Mouse (Mus musculus): ENCODE measurements around the gene Arid4b. TPM values are rescaled to one million over a fixed set of nuclear protein-coding genes. Genes with fewer than 3 reads are reported as not detected.

The Arid4b gene
- total RNA-seq, 4 experiments from 2014 or later, result 10.4 to 12.8 (median 11.6) TPM

DNA sequence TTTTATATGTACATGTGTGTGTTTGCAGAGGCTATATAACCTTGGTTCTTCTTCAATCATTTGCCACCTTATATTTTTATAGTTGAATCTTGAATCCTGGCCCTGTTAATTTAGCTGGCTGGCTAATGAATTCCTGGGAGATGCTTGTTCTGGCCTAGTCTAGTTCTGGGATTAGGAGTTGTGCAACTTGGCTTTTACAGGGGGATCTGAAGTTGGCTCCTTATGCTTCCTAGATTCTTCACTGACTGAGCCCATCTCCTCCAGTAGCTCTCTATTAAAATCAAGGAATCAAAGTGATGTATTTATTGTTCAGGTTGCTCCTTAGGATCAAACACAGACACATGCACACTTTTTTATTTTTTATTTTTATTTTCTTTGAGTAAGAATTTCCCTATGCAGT lies 3.5 kb upstream of the Arid4b start:
- DNase-seq (ENCODE audit: low spot score in 2 of 2), result no peak

- no peak for DNase-seq (ENCODE audit: low spot score in 2 of 2)
Observed at GRCm38 (mm10) chr13:14062209-14063012, 621 bp upstream of the Arid4b start.

- DNase-seq (ENCODE audit: low spot score in 2 of 2), result no peak
Observed at GRCm38 (mm10) chr13:14063942-14064271, 875 bp downstream of the Arid4b start.

GRCm38 (mm10) chr13:14064341-14065027 lies 1.5 kb downstream of the Arid4b start:
- DNase-seq (ENCODE audit: low spot score in 2 of 2), result peak in 1 of 2 experiments; percentile 8

GRCm38 (mm10) chr13:14065028-14065380 lies 2.0 kb downstream of the Arid4b start:
- DNase-seq (ENCODE audit: low spot score in 2 of 2), result no peak

GRCm38 (mm10) chr13:14065701-14066100 lies 2.7 kb downstream of the Arid4b start:
- DNase-seq (ENCODE audit: low spot score in 2 of 2), result no peak

GRCm38 (mm10) chr13:14068035-14068434 lies 5.0 kb downstream of the Arid4b start:
- DNase-seq (ENCODE audit: low spot score in 2 of 2), result no peak

- DNase-seq (ENCODE audit: low spot score in 2 of 2), result no peak
Observed at GRCm38 (mm10) chr13:14069291-14069690, 6.3 kb downstream of the Arid4b start.

GRCm38 (mm10) chr13:14074371-14074770 lies 11.3 kb downstream of the Arid4b start:
- DNase-seq (ENCODE audit: low spot score in 2 of 2), result no peak

DNA sequence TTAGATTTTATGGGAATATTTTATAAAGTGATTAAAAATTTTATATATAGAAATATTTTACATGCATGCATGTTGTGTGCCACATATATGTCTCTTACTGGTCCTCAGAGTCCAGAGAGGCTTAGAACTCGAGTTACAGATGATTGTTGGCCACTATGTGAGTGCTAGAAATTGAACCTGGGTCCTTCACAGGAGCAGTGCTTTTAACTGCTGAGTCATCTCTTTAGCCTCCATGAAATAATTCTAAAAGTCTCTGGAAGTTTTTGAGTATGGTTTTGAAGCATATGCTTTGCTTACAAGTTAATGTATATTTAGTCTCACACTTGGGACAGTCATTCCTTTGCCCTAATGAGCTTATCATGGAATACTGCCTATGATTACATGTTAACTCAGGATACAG lies 12.3 kb downstream of the Arid4b start:
- DNase-seq (ENCODE audit: low spot score in 2 of 2), result no peak

DNA sequence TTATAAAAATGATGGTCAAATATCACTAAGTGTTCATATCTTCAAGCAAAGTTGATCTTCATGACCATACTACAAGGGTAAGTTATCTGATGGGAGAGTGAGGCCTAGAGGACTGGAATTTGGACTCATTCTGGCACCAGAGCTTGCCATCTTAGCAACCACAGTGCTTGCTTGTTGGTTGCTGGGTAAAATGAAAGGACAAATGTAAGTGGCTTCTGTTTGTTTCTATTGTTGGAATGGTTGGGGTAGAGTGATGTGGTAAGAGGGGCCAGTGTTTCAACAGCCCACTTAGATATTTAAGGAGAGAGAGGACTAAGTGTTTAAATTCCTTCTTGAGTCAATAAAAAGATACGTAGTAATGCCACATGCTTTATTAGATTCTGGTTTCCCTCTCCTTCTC lies 25.6 kb downstream of the Arid4b start:
- DNase-seq (ENCODE audit: low spot score in 2 of 2), result no peak

DNA sequence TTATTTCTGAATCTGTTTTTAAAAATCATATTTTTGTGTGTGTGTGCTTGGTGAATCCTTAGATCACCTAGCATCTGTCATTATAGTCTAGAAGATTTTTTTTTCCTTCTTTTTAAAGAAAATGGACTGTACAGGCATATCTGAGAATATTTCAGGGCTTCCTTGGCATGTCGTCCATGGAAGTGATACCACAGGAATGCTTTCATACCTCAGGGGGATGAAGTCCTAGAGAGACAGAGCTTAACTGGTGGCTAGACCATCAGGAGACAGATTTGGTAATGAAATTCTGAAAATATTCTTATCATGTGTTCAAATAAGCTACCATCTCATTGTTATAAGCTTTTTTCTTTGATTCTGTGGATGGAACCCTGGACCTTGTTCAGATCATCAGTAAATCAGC lies 40.0 kb downstream of the Arid4b start:
- DNase-seq (ENCODE audit: low spot score in 2 of 2), result no peak

DNA sequence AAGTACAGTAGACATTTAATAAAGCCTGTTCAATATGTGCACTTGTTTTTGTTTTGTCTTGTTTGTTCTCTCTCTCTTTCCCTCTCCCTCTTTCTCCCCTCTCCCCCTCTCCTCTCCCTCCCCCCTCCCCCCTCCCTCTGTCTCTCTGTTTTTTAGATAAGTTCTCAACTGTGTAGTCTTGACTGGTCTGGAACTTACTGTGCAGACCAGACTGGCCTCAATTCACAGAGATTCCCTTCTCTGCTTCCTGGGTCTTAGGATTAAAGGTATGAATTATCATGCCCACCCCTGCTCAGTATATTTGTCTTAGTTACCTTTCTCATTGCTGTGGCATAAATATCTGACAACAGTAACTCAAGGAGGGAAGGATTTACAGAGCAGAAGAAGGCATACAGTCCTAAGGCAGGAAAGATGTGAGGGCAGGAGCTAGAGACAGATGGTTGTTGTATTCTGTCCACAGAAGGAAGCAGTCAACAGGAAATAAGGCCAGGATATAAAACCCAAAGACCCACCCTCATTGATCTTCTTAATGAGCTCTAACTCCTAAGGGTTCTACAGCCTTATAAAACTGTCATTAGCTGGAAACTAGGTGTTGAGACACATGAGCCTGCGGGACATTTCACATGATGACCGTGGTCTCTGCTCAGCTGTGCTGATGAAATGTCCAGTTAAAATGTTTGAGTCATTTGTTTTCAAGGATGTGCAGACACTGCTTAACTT lies 47.3 kb downstream of the Arid4b start:
- DNase-seq (ENCODE audit: low spot score in 2 of 2), result no peak

GRCm38 (mm10) chr13:14111146-14111545 lies 48.1 kb downstream of the Arid4b start:
- DNase-seq (ENCODE audit: low spot score in 2 of 2), result no peak

- DNase-seq (ENCODE audit: low spot score in 2 of 2), result no peak
Observed at GRCm38 (mm10) chr13:14113746-14114528, 50.9 kb downstream of the Arid4b start.

- DNase-seq (ENCODE audit: low spot score in 2 of 2), result no peak
Observed at GRCm38 (mm10) chr13:14115805-14116204, 52.8 kb downstream of the Arid4b start.

GRCm38 (mm10) chr13:14131651-14132050 lies 68.6 kb downstream of the Arid4b start:
- DNase-seq (ENCODE audit: low spot score in 2 of 2), result no peak

GRCm38 (mm10) chr13:14142294-14142966 lies 79.4 kb downstream of the Arid4b start:
- no peak for DNase-seq (ENCODE audit: low spot score in 2 of 2)

- no peak for DNase-seq (ENCODE audit: low spot score in 2 of 2)
Observed at GRCm38 (mm10) chr13:14177989-14178388, 115.0 kb downstream of the Arid4b start.

GRCm38 (mm10) chr13:14179669-14180068 lies 116.6 kb downstream of the Arid4b start:
- DNase-seq (ENCODE audit: low spot score in 2 of 2), result no peak

DNA sequence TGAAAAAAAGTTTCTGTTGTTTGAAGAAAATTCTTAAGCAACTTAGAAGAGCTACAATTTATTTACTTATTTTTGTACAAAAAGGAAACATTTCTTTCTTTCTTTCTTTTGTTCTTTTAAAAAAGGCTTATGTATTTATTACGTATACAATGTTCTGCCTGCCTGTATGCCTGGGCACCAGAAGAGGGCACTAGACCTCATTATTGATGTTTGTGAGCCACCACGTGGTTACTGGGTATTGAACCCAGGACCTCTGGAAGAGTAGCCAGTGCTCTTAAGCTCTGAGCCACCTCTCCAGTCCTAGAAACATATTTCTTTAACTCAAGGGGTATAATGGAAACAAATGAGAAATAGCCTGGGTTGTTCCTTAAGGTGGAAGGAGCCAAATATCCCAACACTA lies 182.9 kb downstream of the Arid4b start:
- DNase-seq (ENCODE audit: low spot score in 2 of 2), result no peak

All from gastrocnemius, adult 8-10 months (tissue).